Mouse (Mus musculus): ENCODE results near the gene Fibp. TPM values are rescaled to one million over a fixed set of nuclear protein-coding genes. Genes with fewer than 3 reads are reported as not detected.
A peak's percentile ranks its signal among the peaks of the same experiment; 100 is the strongest.

Fibp gene
- polyA plus RNA-seq, 1 experiment from 2014 or later, result 66.7 TPM

GRCm38 (mm10) chr19:5428083-5428482, 32.3 kb upstream of the Fibp start:
- peaks cover 23% of the 10 kb centered on the region for H3K4me1 ChIP-seq (replicated peaks; ENCODE audit: control insufficient read depth, insufficient read depth, low read length)
- H3K27me3 ChIP-seq (replicated peaks; ENCODE audit: control insufficient read depth, insufficient read depth, low read length), result no peaks in the 10 kb centered on the region
- no peak overlapping the region for H3K27ac ChIP-seq (ENCODE audit: low read depth, low read length)
- H3K9me3 ChIP-seq (ENCODE audit: control insufficient read depth, low read length), result no peaks in the 10 kb centered on the region
- H3K36me3 ChIP-seq (ENCODE audit: control insufficient read depth, insufficient read depth, low read length), result peaks cover 10% of the 10 kb centered on the region; the same call in 1 of the 2 replicates
- 83% methylated on average over 2 of the region's 2 CpGs for WGBS
- ATAC-seq (replicated peaks; ENCODE audit: low FRiP score) (no peak), DNase-seq (ENCODE audit: low spot score) (no peak)
- H3K4me2 ChIP-seq, result no peak overlapping the region
- no peak overlapping the region for H3K4me3 ChIP-seq (ENCODE audit: low read depth, low read length)
- no peak overlapping the region for H3K9ac ChIP-seq (ENCODE audit: low read depth, low read length)

- Histone ChIP-seq H3K4me2 (no peak overlapping the region), H3K27me3 (replicated peaks; ENCODE audit: control insufficient read depth, insufficient read depth, low read length) (no peaks in the 10 kb centered on the region), H3K4me3 (ENCODE audit: low read depth, low read length) (no peak overlapping the region), H3K27ac (ENCODE audit: low read depth, low read length) (no peak overlapping the region), H3K36me3 (ENCODE audit: control insufficient read depth, insufficient read depth, low read length) (peaks cover 10% of the 10 kb centered on the region; the same call in 1 of the 2 replicates), H3K4me1 (replicated peaks; ENCODE audit: control insufficient read depth, insufficient read depth, low read length) (peaks cover 24% of the 10 kb centered on the region), H3K9ac (ENCODE audit: low read depth, low read length) (no peak overlapping the region), H3K9me3 (ENCODE audit: control insufficient read depth, low read length) (no peaks in the 10 kb centered on the region)
- DNase-seq (ENCODE audit: low spot score), result no peak
- WGBS, result 71% methylated on average over 4 of the region's 4 CpGs
- no peak for ATAC-seq (replicated peaks; ENCODE audit: low FRiP score)
Observed at GRCm38 (mm10) chr19:5429219-5429618, 31.2 kb upstream of the Fibp start.

DNA sequence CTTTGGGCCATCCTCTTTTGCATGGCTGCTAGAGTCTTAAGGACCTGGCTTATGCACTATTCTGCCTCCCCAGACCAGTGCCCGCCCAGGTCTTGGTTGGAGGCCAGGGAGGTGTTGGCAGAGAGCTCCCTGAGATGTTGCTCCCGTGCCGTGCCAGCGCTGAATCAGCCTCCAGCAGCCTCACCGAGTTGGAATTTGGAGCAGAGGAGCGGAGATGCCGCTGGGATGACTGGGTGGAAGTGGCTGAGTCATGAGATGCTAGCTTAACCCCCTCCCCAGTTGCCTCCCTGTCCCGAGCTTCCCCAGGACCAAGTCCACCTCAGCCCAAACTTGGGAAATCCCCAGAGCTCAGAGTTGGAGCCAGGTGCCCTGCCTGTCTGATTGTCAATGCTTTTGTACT, 30.6 kb upstream of the Fibp start:
- H3K9ac ChIP-seq (ENCODE audit: low read depth, low read length), result no peak overlapping the region
- 67% methylated on average over 8 of the region's 8 CpGs for WGBS

GRCm38 (mm10) chr19:5430408-5430807, 30.0 kb upstream of the Fibp start:
- Histone ChIP-seq H3K27ac (ENCODE audit: low read depth, low read length) (no peak overlapping the region), H3K4me3 (ENCODE audit: low read depth, low read length) (no peak overlapping the region), H3K36me3 (ENCODE audit: control insufficient read depth, insufficient read depth, low read length) (peaks cover 10% of the 10 kb centered on the region; the same call in 1 of the 2 replicates), H3K4me1 (replicated peaks; ENCODE audit: control insufficient read depth, insufficient read depth, low read length) (peaks cover 24% of the 10 kb centered on the region), H3K4me2 (no peak overlapping the region), H3K9ac (ENCODE audit: low read depth, low read length) (no peak overlapping the region), H3K9me3 (ENCODE audit: control insufficient read depth, low read length) (no peaks in the 10 kb centered on the region), H3K27me3 (replicated peaks; ENCODE audit: control insufficient read depth, insufficient read depth, low read length) (no peaks in the 10 kb centered on the region)
- DNase-seq (ENCODE audit: low spot score), result no peak
- WGBS, result 91% methylated on average over 1 of the region's 1 CpGs
- ATAC-seq (replicated peaks; ENCODE audit: low FRiP score), result no peak

More for the DNA sequence above, 30.6 kb upstream of the Fibp start:
- Histone ChIP-seq H3K4me2 (no peak overlapping the region), H3K27ac (ENCODE audit: low read depth, low read length) (no peak overlapping the region), H3K9me3 (ENCODE audit: control insufficient read depth, low read length) (no peaks in the 10 kb centered on the region), H3K36me3 (ENCODE audit: control insufficient read depth, insufficient read depth, low read length) (peaks cover 10% of the 10 kb centered on the region; the same call in 1 of the 2 replicates), H3K27me3 (replicated peaks; ENCODE audit: control insufficient read depth, insufficient read depth, low read length) (no peaks in the 10 kb centered on the region), H3K4me1 (replicated peaks; ENCODE audit: control insufficient read depth, insufficient read depth, low read length) (peaks cover 24% of the 10 kb centered on the region), H3K4me3 (ENCODE audit: low read depth, low read length) (no peak overlapping the region)
- DNase-seq (ENCODE audit: low spot score) (no peak), ATAC-seq (replicated peaks; ENCODE audit: low FRiP score) (no peak)

DNA sequence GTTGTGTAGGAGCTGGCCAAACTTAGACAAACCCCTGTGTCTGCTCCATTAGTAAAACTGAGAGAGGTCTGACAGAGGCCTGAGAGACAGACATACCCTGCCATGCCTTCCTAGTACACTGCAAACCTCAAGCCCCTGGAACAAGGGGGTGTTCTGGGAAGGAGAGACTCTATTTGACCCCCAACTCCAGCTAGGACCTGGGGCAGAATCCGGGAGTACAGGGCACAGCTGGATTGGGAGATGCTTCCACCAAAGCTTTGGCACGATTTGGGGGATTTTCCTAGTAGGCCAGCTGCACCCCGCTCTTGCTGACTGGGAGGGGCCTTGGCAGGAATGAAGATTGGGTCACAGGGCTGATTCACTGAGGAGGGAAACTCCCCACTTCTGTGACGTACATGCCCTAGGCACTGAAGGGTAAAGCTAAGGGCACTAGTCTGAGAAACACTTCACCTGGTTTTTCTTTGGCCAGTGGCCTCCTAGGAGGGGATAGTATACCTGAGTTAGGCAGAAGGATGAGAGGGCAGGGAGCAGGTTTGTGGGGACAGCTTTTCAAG, 28.4 kb upstream of the Fibp start:
- WGBS, result 78% methylated on average over 4 of the region's 4 CpGs
- H3K27ac ChIP-seq (ENCODE audit: low read depth, low read length), result no peak overlapping the region
- ATAC-seq (replicated peaks; ENCODE audit: low FRiP score), result no peak
- peaks cover under 1% of the 10 kb centered on the region; the same call in 1 of the 2 replicates for H3K36me3 ChIP-seq (ENCODE audit: control insufficient read depth, insufficient read depth, low read length)
- no peak for DNase-seq (ENCODE audit: low spot score)
- H3K4me1 ChIP-seq (replicated peaks; ENCODE audit: control insufficient read depth, insufficient read depth, low read length), result peaks cover 13% of the 10 kb centered on the region
- H3K27me3 ChIP-seq (replicated peaks; ENCODE audit: control insufficient read depth, insufficient read depth, low read length), result no peaks in the 10 kb centered on the region
- H3K4me2 ChIP-seq, result no peak overlapping the region
- no peaks in the 10 kb centered on the region for H3K9me3 ChIP-seq (ENCODE audit: control insufficient read depth, low read length)
- no peak overlapping the region for H3K9ac ChIP-seq (ENCODE audit: low read depth, low read length)
- H3K4me3 ChIP-seq (ENCODE audit: low read depth, low read length), result no peak overlapping the region

DNA sequence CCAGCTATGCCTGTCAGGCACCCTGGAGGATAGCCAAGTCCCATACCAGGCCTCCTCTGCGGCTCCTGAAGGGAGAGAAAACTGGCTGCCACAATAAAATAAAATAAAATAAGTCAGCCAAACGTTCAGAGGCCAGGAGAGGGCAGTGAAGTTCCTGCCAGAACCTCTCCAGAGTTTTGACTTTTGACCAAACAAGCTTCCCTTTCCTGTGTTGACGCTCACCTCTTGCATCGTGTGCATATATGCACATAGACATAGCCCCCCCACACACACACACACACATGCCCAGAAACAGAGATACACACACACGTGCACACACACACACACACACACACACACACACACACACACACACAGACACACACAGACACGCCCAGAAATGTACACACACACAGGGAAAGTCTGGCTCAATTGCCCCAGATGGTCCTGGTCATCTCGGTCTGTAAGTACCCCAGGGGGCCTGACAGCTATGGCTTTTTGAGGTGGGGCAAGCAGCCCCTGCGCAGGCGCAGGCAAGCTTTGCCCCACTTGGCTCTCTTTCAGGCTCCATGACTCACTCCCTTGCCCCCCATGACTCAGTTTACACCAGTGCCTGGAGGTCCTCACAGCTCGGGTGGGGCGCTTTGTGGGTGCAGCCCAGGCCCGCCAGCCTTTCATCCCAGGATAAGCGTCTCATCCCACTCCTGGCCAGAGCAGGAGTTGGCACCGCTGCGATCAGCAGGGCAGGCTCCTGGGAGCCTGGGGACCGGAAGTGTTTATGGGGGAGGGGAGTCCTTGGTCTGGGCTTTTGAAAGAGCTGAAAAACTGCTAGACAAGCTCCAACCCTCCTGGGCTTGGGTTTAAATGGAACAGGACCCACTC, 27.2 kb upstream of the Fibp start:
- Histone ChIP-seq H3K27ac (ENCODE audit: low read depth, low read length) (peak overlapping the region; percentile 68), H3K9me3 (ENCODE audit: control insufficient read depth, low read length) (no peaks in the 10 kb centered on the region), H3K36me3 (ENCODE audit: control insufficient read depth, insufficient read depth, low read length) (no peaks in the 10 kb centered on the region), H3K4me3 (ENCODE audit: low read depth, low read length) (peak overlapping the region; percentile 50), H3K4me2 (peak overlapping the region; percentile 91), H3K27me3 (replicated peaks; ENCODE audit: control insufficient read depth, insufficient read depth, low read length) (no peaks in the 10 kb centered on the region), H3K9ac (ENCODE audit: low read depth, low read length) (peak overlapping the region; percentile 73), H3K4me1 (replicated peaks; ENCODE audit: control insufficient read depth, insufficient read depth, low read length) (peaks cover 13% of the 10 kb centered on the region)
- 5% methylated on average over 16 of the region's 16 CpGs for WGBS
- ATAC-seq (replicated peaks; ENCODE audit: low FRiP score) (peak; percentile 69), DNase-seq (ENCODE audit: low spot score) (peak; percentile 68)

GRCm38 (mm10) chr19:5433951-5434350, 26.5 kb upstream of the Fibp start:
- Histone ChIP-seq H3K36me3 (ENCODE audit: control insufficient read depth, insufficient read depth, low read length) (no peaks in the 10 kb centered on the region), H3K27ac (ENCODE audit: low read depth, low read length) (peak overlapping the region; percentile 68), H3K4me2 (peak overlapping the region; percentile 91), H3K9ac (ENCODE audit: low read depth, low read length) (peak overlapping the region; percentile 73), H3K9me3 (ENCODE audit: control insufficient read depth, low read length) (no peaks in the 10 kb centered on the region), H3K27me3 (replicated peaks; ENCODE audit: control insufficient read depth, insufficient read depth, low read length) (no peaks in the 10 kb centered on the region), H3K4me3 (ENCODE audit: low read depth, low read length) (no peak overlapping the region), H3K4me1 (replicated peaks; ENCODE audit: control insufficient read depth, insufficient read depth, low read length) (peaks cover 13% of the 10 kb centered on the region)
- 52% methylated on average over 7 of the region's 7 CpGs for WGBS
- no peak for DNase-seq (ENCODE audit: low spot score)
- no peak for ATAC-seq (replicated peaks; ENCODE audit: low FRiP score)

- Histone ChIP-seq H3K4me1 (replicated peaks; ENCODE audit: control insufficient read depth, insufficient read depth, low read length) (peaks cover 15% of the 10 kb centered on the region), H3K9me3 (ENCODE audit: control insufficient read depth, low read length) (peaks cover 5% of the 10 kb centered on the region; the same call in 1 of the 2 replicates), H3K4me3 (ENCODE audit: low read depth, low read length) (no peak overlapping the region), H3K9ac (ENCODE audit: low read depth, low read length) (no peak overlapping the region), H3K27ac (ENCODE audit: low read depth, low read length) (no peak overlapping the region), H3K27me3 (replicated peaks; ENCODE audit: control insufficient read depth, insufficient read depth, low read length) (peaks cover 32% of the 10 kb centered on the region), H3K4me2 (no peak overlapping the region), H3K36me3 (ENCODE audit: control insufficient read depth, insufficient read depth, low read length) (no peaks in the 10 kb centered on the region)
- DNase-seq (ENCODE audit: low spot score) (no peak), ATAC-seq (replicated peaks; ENCODE audit: low FRiP score) (no peak)
- WGBS, result 61% methylated on average over 9 of the region's 9 CpGs
Observed at GRCm38 (mm10) chr19:5444371-5444908, 16.0 kb upstream of the Fibp start.

Measured in liver, embryonic 11.5 days (tissue).